Mouse (Mus musculus): ENCODE measurements around the gene Inafm2.

The Inafm2 gene

DNA sequence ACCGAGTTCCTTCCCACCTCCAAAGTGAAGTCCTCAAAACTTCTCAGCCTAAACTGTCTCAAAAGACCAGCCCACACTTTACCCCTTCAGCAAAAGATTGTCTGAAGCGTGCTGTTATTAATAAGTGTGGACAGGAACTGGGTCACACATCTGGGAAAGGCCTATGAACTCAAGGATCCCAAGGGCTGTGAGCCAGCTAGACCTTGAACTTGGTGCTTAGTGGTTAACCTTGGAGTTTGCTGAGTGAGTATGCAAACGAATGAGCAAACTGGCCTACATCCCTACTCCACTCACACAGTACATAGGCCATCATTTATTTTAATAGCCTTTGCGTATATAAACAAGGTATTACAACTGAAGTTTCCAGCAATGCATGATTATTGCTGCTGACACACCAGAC, 20.0 kb upstream of the Inafm2 start:
- DNase-seq (ENCODE audit: extremely low spot score, low spot score): no peak

DNA sequence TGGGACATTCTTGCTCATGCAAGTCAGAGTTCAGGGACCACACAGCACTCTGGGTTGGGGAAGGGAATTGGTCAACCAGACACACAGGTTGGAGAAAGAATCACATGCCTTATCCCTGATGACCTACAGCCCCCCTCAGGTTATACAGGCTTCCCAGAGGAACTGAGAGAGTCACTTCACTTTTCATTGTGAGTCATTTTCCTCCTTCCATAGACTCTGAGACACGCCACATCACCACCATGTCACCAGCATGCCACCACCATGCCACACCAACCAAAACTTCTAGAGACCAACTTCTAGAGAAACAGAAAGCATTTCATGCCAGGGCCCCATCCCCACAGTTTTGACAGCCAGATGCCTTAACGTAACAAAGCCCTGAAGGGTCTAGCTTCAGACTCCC, 18.7 kb upstream of the Inafm2 start:
- no peak for DNase-seq (ENCODE audit: extremely low spot score, low spot score)

DNA sequence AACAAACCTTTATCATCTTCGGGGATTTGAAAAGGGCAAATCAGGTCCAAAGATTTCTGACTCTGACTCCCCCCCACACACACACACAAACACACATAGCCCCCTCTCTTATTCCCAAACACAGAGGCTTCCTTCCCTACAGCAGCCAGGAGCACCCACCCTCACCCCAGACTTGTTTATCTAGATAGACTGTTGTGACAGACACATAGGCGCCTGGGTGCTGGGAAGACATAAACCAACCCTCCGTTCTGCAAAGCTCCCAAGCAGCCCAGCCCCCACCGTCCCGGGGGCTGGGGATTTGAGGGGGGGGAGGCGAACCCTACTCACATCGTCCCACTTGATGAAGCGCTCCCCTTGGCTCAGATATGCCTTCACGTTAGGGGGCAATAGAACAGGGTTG, 17.6 kb upstream of the Inafm2 start:
- no peak for DNase-seq (ENCODE audit: extremely low spot score, low spot score)

DNA sequence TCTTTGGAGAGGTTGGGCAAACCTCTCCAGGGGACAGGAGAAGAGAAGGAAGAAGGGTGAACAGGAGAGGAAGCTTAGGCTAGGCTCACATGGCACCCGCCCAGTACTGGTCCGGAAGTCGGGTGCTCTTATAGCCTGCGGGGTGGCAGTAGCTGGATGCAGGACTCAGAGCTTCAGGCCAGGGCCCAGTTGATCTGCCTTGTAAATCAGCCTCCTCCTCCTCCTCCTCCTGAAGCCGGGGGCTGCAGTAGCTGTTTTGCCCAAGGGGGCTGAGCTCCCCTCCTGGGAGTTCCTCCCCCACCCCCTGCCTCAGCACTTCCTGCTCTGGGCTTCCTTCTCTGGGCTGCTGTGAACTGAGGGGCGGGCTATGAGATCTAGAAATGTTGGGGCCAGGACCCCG, 17.2 kb upstream of the Inafm2 start, which contains the start of gene Plcb2:
TSS of gene Plcb2 (minus strand) at position 102 of the 400 bp plus-strand sequence.
- DNase-seq (ENCODE audit: extremely low spot score, low spot score): no peak

DNA sequence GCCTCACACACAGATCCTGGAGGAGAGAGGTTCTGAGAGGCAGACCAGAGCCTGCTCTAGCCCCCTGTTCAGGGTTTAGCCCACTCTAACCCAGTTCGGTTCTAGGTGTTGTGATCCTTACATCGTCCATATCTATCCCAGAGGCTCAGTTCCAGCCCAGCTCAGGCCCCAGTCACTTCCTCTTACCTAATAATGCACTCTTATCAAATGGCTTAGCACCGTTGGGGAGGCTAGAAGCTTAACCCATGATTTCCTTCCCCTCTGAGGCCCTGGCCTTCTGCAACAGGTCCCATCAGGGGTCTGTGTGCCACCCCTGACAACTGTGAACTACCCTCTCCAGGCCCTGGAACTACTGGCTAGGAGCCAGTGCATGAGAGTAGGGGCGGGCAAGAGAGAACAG, 16.4 kb upstream of the Inafm2 start:
- DNase-seq (ENCODE audit: extremely low spot score, low spot score): no peak

DNA sequence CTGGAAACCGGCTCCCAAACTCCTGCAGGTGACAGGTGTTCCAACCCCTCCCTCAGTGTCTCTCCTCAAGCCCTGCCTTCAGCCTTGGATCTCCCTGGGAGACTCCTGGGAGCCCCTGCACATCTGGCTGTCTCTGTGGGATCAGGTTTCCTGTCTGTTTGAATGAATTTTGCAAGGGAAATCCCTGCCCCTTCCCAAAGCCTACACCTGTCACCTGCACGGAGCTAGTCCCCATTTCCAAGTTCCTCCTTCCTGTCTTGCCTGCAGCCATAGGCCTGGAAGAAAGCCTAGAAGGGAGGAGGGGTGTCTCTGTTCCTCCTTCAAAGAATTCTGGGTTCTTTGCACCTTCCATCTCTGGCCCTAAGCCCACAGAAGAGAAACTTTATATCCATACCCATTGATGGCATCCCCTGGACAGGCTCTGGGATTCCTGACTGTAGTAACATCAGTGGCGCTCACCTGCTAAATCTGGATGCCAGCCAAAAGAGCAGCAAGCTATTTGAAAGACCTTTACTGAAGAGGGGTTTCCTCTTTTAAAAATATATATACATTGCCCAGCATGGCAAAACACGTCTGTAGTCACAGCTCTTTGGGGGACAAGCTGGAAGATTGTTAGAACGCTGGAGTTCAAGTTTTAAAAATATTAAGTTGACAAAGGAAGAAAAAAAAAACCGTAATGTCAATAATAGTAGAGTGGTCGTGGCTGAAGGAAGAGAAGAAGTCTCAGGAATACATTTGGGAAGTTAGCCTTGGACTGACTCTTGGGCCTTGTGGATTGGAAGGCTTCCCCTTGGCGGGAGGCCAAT, 15.5 kb upstream of the Inafm2 start:
- no peak for DNase-seq (ENCODE audit: extremely low spot score, low spot score)

DNA sequence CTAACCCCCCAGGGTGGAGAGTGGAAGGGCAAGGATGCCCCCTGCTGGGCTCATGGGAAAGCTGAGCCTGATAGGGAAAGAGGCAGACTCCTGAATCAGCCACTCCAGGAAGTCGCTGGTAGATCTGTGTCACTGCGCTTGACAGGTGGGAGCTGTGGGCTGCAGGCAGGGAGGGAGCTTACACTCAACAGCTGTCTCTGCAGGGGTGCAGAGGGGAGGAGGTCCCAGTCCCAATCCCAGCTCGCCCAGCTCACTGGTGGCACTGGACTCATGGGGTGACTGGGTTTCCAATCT, 15.0 kb upstream of the Inafm2 start:
- DNase-seq (ENCODE audit: extremely low spot score, low spot score): no peak

DNA sequence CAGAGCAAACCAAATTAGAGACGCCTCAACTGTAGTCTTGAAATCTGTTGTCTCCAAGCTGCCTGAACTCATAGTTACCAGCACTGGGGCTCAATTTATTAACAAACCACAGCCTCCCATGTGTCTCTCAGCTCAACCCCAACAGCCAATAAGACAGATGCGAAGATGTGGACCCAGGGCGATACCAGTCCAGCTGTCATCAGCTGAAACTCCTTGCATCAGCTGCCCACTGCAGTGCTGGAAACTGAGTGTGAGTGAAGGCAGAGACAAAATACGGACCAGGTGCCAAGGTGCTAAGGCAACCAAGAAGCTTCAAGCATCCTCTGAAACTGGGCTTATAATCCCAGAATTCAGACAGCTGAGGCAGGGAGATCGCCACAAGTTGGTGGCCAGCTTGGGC, 13.6 kb upstream of the Inafm2 start:
- DNase-seq (ENCODE audit: extremely low spot score, low spot score): no peak

DNA sequence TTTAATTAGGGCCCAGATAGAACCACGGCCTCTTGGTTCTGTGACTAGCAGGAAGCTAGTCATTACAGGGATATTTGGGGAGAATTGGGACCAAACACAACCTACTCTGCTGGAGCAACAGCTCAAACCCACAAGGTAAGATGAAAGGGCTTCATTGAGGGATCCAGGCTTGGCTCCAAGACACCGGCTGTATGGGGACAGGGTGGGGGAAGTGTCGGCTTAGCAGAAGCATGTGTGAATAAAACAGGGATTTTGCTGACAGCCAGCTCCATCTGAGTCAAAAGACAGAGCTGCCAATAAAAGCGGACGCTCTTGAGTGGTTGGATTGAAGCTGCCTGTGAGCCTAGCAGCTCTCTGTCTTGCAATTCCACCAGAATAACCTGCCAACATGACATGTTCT, 12.2 kb upstream of the Inafm2 start:
- no peak for DNase-seq (ENCODE audit: extremely low spot score, low spot score)

DNA sequence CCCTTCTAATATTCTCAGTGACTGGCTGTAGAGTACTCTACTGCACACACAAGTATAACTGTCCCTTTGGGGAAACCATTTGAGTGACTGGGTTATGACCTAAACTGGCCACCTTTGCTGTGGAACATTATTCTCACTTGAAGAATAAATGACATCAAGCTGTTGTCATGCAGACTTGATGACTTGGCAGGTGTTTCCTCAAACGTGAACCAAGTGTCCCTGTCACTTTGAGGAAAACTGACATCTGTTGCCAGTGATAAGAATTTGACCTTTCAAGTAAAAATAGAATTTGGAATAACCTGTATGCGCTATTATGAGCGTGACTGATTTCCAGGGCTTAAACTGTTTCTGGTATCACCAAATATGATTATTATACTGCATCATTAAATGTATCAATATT, 5.2 kb upstream of the Inafm2 start:
- no peak for DNase-seq (ENCODE audit: extremely low spot score, low spot score)

DNA sequence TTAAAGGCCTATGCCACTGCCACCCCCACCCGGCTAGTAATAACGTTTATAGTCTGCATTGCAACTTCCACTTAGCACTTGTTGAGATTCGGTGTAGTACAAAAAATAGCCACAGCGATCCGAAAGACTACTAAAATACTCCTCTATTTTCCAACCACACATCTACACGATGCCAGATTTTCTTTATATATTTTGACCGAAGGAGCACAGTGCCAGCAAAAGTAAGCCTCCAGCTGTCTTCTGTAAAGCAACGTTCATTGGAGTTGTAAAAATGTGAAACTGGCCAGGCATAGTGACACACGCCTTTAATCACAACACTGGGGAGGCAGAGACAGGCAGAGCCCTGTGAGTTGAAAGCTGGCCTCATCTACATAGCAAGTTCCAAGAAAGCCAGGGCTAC, 4.4 kb upstream of the Inafm2 start:
- DNase-seq (ENCODE audit: extremely low spot score, low spot score): no peak

DNA sequence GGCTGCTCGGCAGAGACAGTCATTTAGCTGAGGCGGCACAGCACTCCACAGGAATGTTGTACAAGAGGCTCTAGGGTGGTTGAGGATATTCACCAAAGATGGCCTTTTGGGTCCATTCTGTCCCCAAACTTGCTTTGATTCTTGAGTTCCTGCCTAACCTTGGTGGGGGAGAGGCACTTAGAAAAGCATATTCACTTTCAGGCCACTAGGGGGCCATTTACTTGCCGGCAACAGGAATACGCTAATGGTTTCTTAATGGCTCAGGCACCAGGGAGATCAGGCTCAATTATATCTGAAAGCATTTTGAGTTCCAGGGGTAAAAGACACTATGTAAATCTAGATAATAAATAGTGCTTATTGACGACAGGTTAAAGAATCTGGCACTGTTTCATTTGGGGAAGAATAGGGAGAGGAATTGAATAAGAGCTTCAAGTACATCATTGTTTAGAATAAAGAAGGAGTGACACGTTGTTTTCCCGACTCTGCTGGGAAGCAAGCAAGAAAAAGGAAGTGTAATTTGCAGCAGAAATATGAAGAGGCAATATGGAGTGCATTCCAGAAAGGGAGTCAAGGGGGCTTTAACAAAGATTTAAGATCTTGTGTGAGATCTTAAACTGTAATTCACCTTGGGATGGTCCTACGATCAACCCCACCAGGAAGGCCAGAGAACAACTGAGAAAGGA, 2.2 kb upstream of the Inafm2 start:
- DNase-seq (ENCODE audit: extremely low spot score, low spot score): no peak

DNA sequence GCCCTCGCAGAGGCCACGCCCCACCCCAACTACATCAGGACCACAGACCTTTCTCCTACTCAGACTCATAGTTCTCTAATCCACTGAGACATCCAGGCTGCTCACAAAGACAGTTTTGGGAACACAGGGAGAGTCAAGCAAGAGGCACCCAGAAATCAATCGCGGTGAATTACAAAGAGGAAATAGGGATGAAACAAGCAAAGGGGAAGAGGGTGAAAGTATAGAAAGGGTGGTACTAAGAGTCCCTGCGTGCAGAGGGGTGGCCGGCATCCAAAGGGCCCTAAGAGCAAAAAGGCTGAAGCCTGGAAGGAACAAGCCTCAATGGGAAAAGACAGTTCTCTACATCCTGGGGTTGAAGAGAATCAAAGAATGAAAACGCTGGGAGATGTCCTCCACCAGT, 937 bp upstream of the Inafm2 start:
- no peak for DNase-seq (ENCODE audit: extremely low spot score, low spot score)

DNA sequence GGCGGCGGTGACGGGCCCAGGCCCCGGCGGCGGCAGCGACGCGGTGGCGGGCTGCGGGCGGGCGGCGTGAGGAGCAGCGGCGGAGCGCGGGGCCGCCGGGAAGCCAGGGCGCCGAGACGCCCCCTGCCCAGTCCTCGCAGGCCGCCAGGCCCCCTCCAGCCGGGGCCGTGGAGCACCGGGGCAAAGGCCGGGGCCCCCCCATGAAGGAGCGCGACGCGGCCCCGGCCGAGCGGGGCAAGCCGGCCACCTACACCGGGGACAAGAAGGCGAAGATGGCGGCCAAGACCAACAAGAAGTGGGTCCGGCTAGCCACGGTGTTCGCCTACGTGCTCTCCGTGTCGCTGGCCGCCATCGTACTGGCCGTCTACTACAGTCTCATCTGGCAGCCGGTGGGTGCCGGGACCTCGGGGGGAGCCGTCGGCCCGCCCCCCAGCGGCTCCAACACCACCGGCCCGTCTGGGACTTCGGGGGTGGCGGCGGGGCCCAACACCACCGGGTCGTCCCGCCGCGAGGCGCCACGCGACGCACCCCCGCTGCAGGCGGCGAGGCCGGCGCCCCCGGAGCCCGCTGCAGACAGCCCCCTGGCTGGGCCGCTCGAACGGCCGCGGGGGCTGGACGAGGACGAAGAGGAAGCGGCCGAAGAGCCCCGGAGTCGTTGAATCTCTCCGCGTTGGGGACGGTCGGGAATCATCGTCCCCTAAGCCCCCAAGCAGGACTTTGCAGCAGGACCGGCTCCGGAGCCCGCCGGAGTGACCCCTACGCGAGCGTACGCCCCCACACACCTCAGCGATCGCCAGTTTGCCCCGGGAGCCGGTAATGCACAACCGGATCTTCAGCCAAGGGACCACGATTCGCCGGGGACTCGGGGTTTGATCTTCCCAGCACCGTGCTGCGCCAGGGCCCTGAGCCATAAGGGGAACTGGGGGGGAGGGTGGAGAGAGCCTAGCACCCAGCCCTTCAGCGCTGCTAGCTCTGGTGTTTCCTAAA, 650 bp downstream of the Inafm2 start:
- peak; percentile 76 for DNase-seq (ENCODE audit: extremely low spot score, low spot score)

DNA sequence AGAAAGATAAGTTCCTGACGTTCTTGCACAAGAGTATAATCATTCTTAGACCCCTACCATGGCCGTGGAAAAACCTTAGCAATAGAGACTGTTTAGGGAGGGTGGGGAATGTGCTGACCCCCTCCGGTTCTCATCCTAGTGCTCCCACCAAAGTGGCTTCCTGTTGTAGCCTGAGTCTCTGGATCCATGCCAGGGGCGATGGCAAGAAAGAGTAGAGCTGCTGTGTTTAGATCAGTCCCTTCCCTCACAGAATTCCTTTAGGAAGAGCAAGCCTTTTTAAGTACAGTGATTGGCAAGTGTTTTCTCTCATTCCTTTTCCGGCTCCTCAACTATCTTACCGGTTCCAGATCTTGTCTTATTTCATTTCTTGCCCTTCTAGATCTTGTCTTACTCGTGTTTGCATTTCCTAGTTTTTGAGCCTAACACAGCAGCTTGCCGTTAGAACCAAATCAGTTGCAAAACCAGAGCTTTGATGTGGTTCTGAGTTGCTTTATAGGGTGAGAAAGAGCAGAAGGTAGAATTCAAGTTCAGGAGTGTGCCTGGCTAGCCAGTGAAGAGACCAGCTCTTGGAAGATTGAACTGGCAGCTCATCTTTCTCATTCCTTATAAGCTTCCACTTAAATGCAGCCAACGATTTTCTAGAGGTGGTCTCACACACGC, 1.9 kb downstream of the Inafm2 start:
- no peak for DNase-seq (ENCODE audit: extremely low spot score, low spot score)

DNA sequence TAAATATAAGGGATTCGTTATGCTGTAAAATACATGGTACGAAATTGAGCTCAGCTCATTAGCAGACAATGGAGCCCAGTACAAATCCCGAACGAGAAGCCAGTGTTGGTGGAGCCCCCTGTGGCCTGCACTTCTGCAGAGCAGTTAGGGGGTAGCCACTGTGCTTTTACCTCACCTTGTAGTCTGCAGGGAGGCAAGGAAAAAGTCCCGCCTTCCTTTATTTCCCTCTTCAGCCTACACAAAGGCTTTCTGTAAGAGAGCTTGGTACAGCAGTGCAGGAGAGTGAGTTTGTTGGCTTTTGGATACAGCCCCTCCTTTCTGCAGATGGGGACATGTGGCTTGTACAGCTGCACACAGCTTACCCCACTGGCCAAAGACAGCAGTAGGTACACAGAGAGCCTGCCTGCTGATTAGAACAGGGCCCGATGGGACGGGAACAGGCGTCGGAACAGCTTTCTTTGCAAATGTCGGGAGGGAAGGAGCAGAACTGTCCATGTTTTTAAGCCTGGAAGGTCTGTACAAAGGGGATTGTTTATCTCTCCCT, 3.9 kb downstream of the Inafm2 start:
- DNase-seq (ENCODE audit: extremely low spot score, low spot score): no peak

DNA sequence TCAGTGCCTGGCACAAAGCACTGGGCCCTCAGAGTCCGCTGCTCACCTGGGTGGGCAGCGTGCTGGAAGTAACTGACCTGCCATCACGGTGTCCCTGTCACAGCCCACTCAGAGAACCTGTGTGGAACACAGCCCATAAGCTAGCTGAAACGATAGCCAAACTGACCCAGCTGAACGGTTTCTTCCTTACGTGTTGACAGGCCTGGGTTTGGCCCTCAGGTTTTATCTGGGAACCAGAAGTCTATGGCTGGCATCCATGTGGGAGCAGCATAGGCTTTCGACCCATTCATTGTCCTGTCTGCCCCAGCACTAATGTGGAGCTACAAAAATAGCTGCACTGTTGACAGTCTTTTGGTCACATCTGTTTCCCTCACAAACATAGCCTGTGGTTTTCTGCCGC, 4.9 kb downstream of the Inafm2 start:
- no peak for DNase-seq (ENCODE audit: extremely low spot score, low spot score)

DNA sequence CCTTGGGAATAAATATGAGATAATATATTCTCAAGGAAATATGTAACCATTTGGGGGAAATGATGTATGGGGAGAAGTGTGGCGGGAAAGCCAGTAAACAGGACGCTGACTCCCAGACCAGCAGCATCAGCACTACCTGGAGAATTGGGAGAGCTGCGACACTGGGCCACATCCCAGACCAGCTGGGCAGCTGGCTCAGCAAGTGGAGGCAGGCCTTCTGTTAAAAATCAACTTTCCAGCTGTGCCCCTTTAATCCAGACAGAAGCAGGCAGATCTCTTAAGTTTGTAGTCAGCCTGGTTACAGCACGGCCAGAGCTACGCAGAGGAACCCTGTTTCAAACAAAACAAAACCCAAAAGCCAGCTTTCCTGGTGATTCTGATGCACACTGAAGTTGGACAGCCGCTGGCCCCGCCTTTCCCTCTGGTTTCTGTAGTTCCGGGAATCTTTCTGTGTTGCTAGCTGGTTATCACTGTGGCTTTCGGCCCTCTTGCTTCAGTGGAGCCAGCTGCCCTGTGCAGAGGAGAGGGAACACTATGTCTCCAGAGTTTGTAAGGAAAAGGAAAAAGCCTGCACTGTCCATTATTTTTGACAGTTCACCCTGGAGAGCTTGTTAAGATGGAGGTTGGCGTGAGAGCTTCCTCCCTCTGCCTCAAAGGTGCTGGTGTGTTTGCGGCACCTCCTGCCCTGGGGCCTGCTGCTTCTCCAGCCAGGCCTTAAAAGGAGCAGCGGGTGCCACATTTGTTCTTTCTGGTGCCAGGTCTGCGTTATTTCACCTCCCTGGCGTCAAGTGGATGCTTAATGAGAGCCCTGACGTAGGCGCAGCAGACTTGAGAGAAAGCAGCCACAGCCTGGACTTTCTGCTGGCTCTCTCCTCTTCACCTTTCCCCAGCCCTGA, 6.6 kb downstream of the Inafm2 start:
- no peak for DNase-seq (ENCODE audit: extremely low spot score, low spot score)

DNA sequence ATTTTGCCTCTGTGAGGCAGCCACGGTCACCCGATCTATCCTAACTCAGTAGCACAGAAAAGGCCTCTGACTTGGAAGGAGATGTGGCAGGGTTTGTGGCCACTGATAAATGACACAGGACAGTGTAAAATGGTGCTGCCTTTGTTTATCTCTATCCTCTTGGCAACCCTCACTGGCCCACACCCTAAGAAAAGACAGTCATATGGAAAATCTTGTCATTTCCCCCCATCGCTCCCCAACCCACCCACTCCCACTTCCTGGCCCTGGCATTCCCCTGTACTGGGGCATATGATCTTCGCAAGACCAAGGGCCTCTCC, 7.2 kb downstream of the Inafm2 start:
- DNase-seq (ENCODE audit: extremely low spot score, low spot score): no peak

DNA sequence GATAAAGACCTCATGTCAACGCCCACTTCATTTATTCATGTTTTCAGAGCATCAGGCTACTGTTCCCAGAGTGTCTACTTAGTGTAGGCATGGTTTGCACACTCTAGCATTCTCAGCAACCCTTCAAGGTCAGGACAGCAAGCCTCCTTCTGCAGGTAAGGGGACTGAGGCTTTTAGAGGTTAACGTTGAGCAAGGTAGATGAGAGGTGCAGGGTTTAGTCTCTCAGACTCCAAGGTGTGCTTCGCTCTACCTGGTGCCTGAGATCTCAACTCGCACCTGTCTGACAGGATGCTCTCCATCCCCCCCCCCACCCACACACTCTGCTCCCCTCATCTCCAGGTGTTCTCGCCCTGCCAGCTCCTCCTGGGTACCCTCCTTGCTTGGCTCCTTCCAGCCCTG, 8.6 kb downstream of the Inafm2 start:
- DNase-seq (ENCODE audit: extremely low spot score, low spot score): no peak
